Mouse (Mus musculus): ENCODE data around the gene Atp5d. TPM values are rescaled to one million over a fixed set of nuclear protein-coding genes. Genes with fewer than 3 reads are reported as not detected.

Atp5d gene
- total RNA-seq, 2 experiments from 2014 or later: 1,252 to 1,264 TPM

DNA sequence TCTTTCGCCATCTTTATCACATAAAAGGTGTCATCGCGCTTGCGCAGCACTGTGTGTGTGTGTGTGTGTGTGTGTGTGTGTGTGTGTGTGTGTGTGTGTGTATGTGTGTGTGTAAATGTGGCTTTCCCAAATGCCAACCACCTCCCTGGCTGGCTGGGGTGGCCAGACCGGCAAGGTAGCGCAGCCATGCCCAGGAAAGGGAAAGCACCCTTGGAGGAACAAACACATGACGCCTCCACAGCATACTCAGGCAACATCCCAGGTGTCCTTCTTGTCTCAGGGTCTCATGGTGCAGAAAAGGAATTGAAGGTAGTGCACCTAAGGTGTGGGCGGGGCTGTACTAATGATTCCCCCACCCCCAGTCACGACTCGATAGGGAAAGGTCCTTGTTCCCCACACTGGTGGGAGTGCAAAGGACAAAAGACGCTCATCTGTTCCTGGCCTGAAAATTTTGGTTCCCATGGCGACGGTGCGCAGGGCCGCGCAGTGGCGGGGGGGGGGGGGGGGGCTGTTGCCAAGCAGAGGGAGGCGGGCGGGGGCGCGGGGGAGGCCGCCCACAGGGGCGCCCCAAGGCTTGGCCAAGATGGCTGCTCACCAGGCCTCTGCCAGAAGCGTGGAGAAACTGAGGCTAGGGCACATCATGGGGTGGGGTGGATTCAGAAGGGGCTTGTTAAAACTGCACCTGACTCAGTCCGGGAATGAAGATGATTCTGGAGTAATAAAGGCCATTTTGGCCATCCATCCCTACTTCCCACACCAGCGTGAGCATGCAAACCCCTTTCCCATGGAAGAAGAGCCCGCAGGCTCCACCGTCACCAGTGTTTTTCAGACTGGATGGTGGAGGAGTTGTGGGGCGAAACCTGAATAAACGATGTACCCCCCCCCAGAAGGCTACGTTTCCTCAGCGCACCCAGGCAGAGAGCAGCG, 543 bp upstream of the Atp5d start:
- DNase-seq (ENCODE audit: low spot score): no peak
- intact Hi-C loops (cut with DNase I): loop anchor here (5.0 kb wide), 1 partner anchor 151 kb away; the partner anchor contains the start of gene Cnn2

GRCm38 (mm10) chr10:80139439-80139775, 975 bp downstream of the Atp5d start:
- intact Hi-C loops (cut with DNase I): loop anchor here (5.0 kb wide), 1 partner anchor 152 kb away; the partner anchor contains the start of gene Cnn2
- DNase-seq (ENCODE audit: low spot score): no peak

- intact Hi-C loops (cut with DNase I): loop anchor here (2.0 to 10.0 kb wide), 3 partner anchors 153 to 285 kb away; partner anchors contain the start of genes Cnn2 and Ptbp1
Measured at GRCm38 (mm10) chr10:80139975-80140665, 1.7 kb downstream of the Atp5d start.

DNA sequence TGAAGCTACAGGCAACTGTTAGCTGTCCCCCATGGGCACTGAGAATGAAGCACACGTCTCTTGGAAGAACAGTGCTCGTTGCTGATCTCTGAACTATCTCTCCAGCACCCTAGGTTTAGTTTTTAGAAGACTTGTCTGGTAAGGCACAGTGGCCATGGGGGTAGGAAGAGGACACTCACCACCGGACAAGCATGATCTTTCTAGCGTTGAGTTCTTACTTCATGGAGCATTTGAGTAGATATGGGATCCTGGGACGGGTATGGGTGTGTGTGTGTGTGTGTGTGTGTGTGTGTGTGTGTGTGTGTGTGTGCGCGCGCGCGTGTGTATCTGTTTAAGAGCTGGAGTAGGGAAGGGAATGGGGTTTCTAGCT, 2.2 kb downstream of the Atp5d start, which contains the start of gene Cbarp:
Gene Cbarp (minus strand): TSS at position 170 of the 370 bp plus-strand sequence.
- intact Hi-C loops (cut with DNase I): loop anchor here (2.0 to 10.0 kb wide), 2 partner anchors 178 to 286 kb away; partner anchors contain the start of gene Ptbp1
- DNase-seq (ENCODE audit: low spot score): no peak

More at GRCm38 (mm10) chr10:80139975-80140665, 1.7 kb downstream of the Atp5d start:
- DNase-seq (ENCODE audit: low spot score): no peak

GRCm38 (mm10) chr10:80141243-80141642, 2.8 kb downstream of the Atp5d start:
- peak; percentile 96 for DNase-seq (ENCODE audit: low spot score)
- intact Hi-C loops (cut with DNase I): loop anchor here (2.0 to 10.0 kb wide), 2 partner anchors 178 to 286 kb away; partner anchors contain the start of gene Ptbp1

DNA sequence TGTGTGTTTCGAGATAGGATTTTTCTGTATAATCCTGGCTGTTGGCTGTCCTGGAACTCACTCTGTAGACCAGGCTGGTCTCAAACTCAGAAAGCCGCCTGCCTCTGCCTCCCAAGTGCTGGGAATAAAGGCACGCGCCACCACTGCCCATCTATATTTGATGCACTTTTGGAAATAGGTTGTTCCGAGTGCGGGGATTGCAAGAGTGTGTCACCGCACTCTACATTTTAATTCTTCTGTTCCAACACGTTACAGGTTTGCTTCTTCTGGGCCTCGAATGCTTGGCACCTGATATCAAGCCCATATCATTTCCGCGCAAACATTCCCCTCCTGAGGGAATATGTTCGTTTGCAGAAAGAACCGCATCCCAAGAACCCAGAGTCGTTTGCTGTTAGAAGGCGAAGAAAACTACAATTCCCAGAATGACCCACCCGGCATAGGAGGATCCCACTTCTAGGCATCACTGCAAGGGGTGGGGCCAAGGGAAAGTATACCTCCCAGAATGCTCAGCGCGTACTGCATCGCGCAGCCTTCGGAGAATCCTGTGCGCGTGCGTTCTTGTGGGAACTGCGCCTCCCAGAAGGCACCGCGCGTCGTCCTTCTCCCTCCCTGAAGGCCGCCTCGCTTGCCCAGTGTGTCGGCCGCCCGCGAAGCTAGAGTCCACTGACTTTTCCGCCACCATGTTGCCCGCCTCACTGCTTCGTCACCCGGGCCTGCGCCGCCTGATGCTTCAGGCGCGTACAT, 3.5 kb downstream of the Atp5d start:
- DNase-seq (ENCODE audit: low spot score): peak; percentile 92
- intact Hi-C loops (cut with DNase I): loop anchor here (2.0 to 10.0 kb wide), 3 partner anchors 25 to 287 kb away; partner anchors contain the start of gene Ptbp1

DNA sequence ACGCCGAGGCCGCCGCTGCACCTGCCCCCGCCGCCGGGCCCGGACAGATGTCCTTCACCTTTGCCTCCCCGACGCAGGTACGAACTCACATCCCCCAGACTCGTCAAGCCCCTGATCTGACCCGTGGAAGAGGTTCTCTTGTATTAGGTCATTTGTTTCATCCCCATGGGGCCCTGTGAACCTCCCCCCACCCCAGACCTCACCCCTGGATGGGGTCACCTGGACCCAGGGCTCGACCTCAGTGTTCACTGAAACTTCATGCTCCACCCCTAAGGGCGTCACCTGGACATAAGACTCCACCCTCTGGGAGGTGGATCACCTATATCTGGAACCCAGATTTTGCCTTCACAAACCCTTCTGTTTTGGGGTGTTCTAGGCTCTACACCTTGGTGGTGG, 4.1 kb downstream of the Atp5d start:
- no peak for DNase-seq (ENCODE audit: low spot score)
- intact Hi-C loops (cut with DNase I): loop anchor here (2.0 to 10.0 kb wide), 2 partner anchors 26 to 288 kb away; partner anchors contain the start of gene Ptbp1

DNA sequence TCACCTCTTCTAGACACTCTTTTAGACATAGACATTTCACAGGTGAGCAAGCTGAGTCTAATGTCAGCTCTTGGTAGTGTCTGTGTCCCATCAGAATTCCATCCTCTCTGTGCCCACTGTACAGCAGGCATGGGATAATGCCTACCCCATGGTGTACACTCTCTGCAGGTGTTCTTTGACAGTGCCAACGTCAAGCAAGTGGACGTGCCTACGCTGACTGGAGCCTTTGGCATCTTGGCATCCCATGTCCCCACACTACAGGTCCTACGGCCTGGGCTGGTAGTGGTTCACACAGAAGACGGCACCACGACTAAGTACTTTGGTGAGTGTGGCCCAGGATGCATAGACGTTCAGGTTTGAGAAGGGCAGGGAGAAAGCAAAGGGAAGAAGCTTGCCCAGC, 5.2 kb downstream of the Atp5d start:
- DNase-seq (ENCODE audit: low spot score): no peak
- intact Hi-C loops (cut with DNase I): loop anchor here (2.0 to 10.0 kb wide), 2 partner anchors 27 to 289 kb away; partner anchors contain the start of gene Ptbp1

- no peak for DNase-seq (ENCODE audit: low spot score)
- intact Hi-C loops (cut with DNase I): loop anchor here (10.0 kb wide), 1 partner anchor 289 kb away; the partner anchor contains the start of gene Ptbp1
Measured at GRCm38 (mm10) chr10:80144159-80144558, 5.7 kb downstream of the Atp5d start.

GRCm38 (mm10) chr10:80144864-80145838, 6.7 kb downstream of the Atp5d start:
- intact Hi-C loops (cut with DNase I): loop anchor here (1.0 to 10.0 kb wide), 2 partner anchors 20 to 290 kb away; partner anchors contain the start of genes Cirbp and Ptbp1
- DNase-seq (ENCODE audit: low spot score): peak; percentile 55

DNA sequence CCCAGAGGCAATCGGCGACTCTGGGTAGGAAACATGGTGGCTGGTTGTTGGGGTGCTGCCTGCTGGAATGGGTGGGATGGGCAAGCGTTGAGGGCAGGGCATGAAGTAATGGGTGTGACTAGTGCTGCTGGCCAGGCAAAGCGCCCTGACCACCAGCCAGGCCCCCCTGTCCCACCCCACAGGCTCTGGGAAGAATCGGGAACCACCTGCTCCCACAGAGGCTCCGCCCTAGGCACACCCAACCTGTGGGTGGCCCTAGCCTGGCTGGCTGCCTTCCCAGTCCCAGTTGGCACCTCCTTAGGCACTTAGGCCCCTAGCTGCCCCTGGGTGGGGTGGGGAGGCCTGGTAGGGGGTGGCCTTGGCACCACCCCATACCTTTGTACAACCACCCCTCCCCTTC, 7.5 kb downstream of the Atp5d start:
- intact Hi-C loops (cut with DNase I): loop anchor here (1.0 to 10.0 kb wide), 2 partner anchors 19 to 291 kb away; partner anchors contain the start of genes Cirbp and Ptbp1
- peak; percentile 50 for DNase-seq (ENCODE audit: low spot score)

DNA sequence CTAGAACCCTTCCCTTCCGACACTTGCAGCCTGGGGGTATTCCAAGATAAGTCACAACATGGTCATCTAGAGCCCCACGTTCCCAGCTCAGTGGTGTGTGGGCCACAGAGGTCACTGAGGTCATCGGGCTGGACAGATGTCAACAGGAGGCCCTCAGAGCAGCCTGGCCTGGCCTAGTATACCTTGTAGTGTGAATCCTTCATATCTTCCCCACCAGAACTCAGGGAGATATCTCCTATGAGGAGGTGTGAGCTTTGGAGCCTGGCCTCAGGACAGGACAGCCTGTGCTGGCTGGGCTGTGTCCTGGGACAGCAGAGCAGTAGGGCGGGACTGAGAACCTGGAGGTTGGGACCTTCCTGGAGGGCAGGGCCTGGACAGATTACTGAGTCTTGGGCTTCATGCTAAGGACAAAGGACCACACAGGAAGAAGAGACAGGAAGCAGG, 8.2 kb downstream of the Atp5d start:
- intact Hi-C loops (cut with DNase I): loop anchor here (10.0 kb wide), 1 partner anchor 292 kb away; the partner anchor contains the start of gene Ptbp1
- DNase-seq (ENCODE audit: low spot score): peak; percentile 47

- DNase-seq (ENCODE audit: low spot score): no peak
- intact Hi-C loops (cut with DNase I): loop anchor here (10.0 kb wide), 1 partner anchor 292 kb away; the partner anchor contains the start of gene Ptbp1
Measured at GRCm38 (mm10) chr10:80147146-80147718, 8.8 kb downstream of the Atp5d start.

- intact Hi-C loops (cut with DNase I): loop anchor here (10.0 kb wide), 1 partner anchor 293 kb away; the partner anchor contains the start of gene Ptbp1
Measured at GRCm38 (mm10) chr10:80147719-80148601, 9.5 kb downstream of the Atp5d start, which contains the start of gene Midn. Gene Midn (plus strand): TSS chr10:80148272.

DNA sequence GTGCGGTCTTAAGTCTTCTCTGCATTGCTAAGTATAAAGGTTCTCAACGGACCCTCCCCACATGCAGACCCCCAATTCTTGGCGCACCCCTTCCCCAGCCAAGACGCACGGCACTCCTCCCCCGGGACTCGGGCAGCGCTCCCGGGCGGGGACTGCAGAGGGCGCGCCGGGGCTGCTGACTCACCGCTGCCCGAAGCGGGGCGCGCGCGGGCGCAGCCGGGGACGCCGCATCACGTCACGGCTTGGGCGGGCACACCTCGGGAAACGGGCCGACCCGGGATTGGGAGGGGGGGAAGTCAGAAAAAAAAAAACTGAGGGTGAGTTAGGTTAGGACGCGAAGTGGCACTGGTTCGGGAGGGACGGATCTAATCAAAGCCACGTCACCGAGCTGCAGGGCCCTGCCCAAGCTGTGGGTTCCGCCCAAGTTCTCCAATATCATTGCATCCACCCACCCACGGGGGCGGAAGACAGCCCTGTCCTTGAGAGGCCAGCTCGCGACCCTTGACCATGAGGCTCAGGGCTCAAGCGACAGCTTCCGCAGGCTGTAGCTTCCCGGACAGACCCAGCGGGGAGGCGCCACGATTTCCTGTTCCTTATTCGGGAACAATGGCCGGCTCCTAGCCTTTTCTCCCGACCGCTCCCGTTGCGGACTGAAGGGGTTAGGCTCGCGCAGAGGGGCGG, 10.3 kb downstream of the Atp5d start:
- intact Hi-C loops (cut with DNase I): loop anchor here (10.0 kb wide), 1 partner anchor 294 kb away; the partner anchor contains the start of gene Ptbp1
- peak; percentile 92 for DNase-seq (ENCODE audit: low spot score)

More at GRCm38 (mm10) chr10:80147719-80148601, 9.5 kb downstream of the Atp5d start, which contains the start of gene Midn:
- peak; percentile 85 for DNase-seq (ENCODE audit: low spot score)
